Mouse (Mus musculus) CH12.LX (cell line): ENCODE measurements around the gene Inpp4b.

Experiments
- CHD2 ChIP-seq: IDR thresholded peaks from 2 replicates; pipeline ENCODE4 v1.6.1; 2011; ENCODE audit warnings: low read length, improper control_type of control experiment
- CTCF ChIP-seq, 2 experiments: IDR thresholded peaks in 1 of 2; conservative IDR thresholded peaks in 1 of 2; 2 replicates each; pipeline ENCODE4 v1.5.1; 2011 to 2012; ENCODE audit warnings: low read depth in 2 of 2, low read length in 2 of 2, improper control_type of control experiment in 1 of 2, inconsistent platforms in 1 of 2, mild to moderate bottlenecking in 1 of 2, moderate library complexity in 1 of 2
- E2F4 ChIP-seq: IDR thresholded peaks from 2 replicates; pipeline ENCODE4 v1.6.1; 2011; ENCODE audit warnings: low read depth, low read length, improper control_type of control experiment; ENCODE audit not compliant: insufficient replicate concordance
- HCFC1 ChIP-seq: IDR thresholded peaks from 2 replicates; pipeline ENCODE4 v1.6.1; 2012; ENCODE audit warnings: low read depth, mild to moderate bottlenecking, inconsistent platforms, low read length, improper control_type of control experiment
- MAFK ChIP-seq: IDR thresholded peaks from 2 replicates; pipeline ENCODE4 v1.6.1; 2011; ENCODE audit warnings: low read length, improper control_type of control experiment; ENCODE audit not compliant: insufficient replicate concordance
- MAX ChIP-seq: IDR thresholded peaks from 2 replicates; pipeline ENCODE4 v1.6.1; 2011; ENCODE audit warnings: low read length, improper control_type of control experiment
- MEF2A ChIP-seq: IDR thresholded peaks from 2 replicates; pipeline ENCODE4 v1.6.1; 2014; ENCODE audit warnings: low read depth, mild to moderate bottlenecking, inconsistent platforms, low read length, improper control_type of control experiment, borderline replicate concordance
- MXI1 ChIP-seq: IDR thresholded peaks from 2 replicates; pipeline ENCODE4 v1.6.1; 2011; ENCODE audit warnings: mild to moderate bottlenecking, low read depth, low read length, improper control_type of control experiment
- POLR2A ChIP-seq: IDR thresholded peaks from 2 replicates; pipeline ENCODE4 v1.6.1; 2011; ENCODE audit warnings: low read depth, mild to moderate bottlenecking, improper control_type of control experiment, low read length
- RAD21 ChIP-seq: IDR thresholded peaks from 2 replicates; pipeline ENCODE4 v1.6.1; 2011; ENCODE audit warnings: low read depth, mild to moderate bottlenecking, low read length, improper control_type of control experiment, moderate library complexity
- TCF12 ChIP-seq: IDR thresholded peaks from 2 replicates; pipeline ENCODE4 v1.6.1; 2014; ENCODE audit warnings: low read depth, mild to moderate bottlenecking, inconsistent platforms, low read length, improper control_type of control experiment
- USF1 ChIP-seq: IDR thresholded peaks from 2 replicates; pipeline ENCODE4 v1.6.1; 2014; ENCODE audit warnings: low read depth, mild to moderate bottlenecking, inconsistent platforms, low read length, improper control_type of control experiment
- ZKSCAN1 ChIP-seq: IDR thresholded peaks from 2 replicates; pipeline ENCODE4 v1.6.1; 2012; ENCODE audit warnings: low read depth, inconsistent platforms, low read length, improper control_type of control experiment, borderline replicate concordance
- ZNF384 ChIP-seq: IDR thresholded peaks from 2 replicates; pipeline ENCODE4 v1.6.1; 2012; ENCODE audit warnings: low read depth, low read length, improper control_type of control experiment, inconsistent platforms

DNA sequence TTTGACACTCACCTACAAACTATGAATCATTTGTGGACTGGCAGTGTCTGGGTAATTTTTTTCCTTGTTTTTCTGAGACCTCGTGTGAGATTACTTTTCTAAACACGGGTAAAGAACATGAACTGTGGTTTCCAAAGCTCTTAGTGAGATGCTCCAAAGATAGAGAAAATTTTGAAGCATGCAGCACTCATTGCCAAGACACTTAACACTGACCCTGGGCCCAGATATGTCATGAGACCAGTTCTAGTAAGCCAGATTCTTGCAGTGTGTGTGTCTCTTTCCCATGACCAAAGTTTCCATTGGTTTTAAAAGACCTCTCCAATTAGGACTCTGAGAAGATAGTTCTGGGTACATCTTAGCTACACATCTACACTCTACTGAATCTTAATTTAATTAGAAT lies 484.1 kb downstream of the Inpp4b start:
- TF ChIP-seq MAX: no peak
- no peak for TF ChIP-seq USF1
- TF ChIP-seq ZNF384: no peak
- TF ChIP-seq MAFK: no peak
- no peak for TF ChIP-seq RAD21
- TF ChIP-seq CTCF (conservative IDR thresholded peaks at IDR 0.05 in 1 of 2, IDR thresholded peaks at IDR 0.05 in 1 of 2; ENCODE audit: low read depth in 2 of 2, low read length in 2 of 2): no peak
- TF ChIP-seq MEF2A: no peak
- no peak for TF ChIP-seq TCF12
- no peak for TF ChIP-seq POLR2A
- TF ChIP-seq CHD2: no peak
- no peak for TF ChIP-seq ZKSCAN1
- no peak for TF ChIP-seq E2F4
- no peak for TF ChIP-seq MXI1
- no peak for TF ChIP-seq HCFC1
